Mouse (Mus musculus) lung, postnatal 0 days (tissue): ENCODE data around the gene Sergef. TPM values are rescaled to one million over a fixed set of nuclear protein-coding genes. Genes with fewer than 3 reads are reported as not detected.

Source experiments
- ATAC-seq: fragments of 200-750 bp; cut with Nextera tagmentation; 2 replicates; pipeline ENCODE4 v1.8.0; 2017; ENCODE audit warnings: moderate library complexity
- DNase-seq: peaks from one replicate; pipeline ENCODE4 v3.0.0-alpha.2; 2016; ENCODE audit warnings: low spot score
- H3K27ac ChIP-seq: fragments of 300-500 bp; sonication (generic); 2 replicates; pipeline ENCODE4 v1.5.1; 2014; ENCODE audit warnings: antibody characterized with exemption, mild to moderate bottlenecking, low read length, mixed read lengths
- H3K27me3 ChIP-seq: fragments of 300-500 bp; sonication (generic); replicated peaks from 2 replicates; pipeline ENCODE4 v1.6.1; 2014; ENCODE audit warnings: low read length, mixed read lengths; ENCODE audit not compliant: insufficient read depth
- H3K36me3 ChIP-seq: fragments of 300-500 bp; sonication (generic); 2 replicates; pipeline ENCODE4 v1.6.1; 2014; ENCODE audit warnings: low read length, mixed read lengths; ENCODE audit not compliant: insufficient read depth
- H3K4me1 ChIP-seq: fragments of 300-500 bp; sonication (generic); 2 replicates; pipeline ENCODE4 v1.6.1; 2014; ENCODE audit warnings: antibody characterized with exemption, low read depth, low read length, mixed read lengths; ENCODE audit not compliant: insufficient read depth
- H3K4me2 ChIP-seq: fragments of 300-500 bp; sonication (generic); replicated peaks from 2 replicates; pipeline ENCODE4 v1.6.1; 2014; ENCODE audit warnings: low read depth, mild to moderate bottlenecking, low read length, moderate library complexity, mixed read lengths
- H3K4me3 ChIP-seq: fragments of 300-500 bp; sonication (generic); 2 replicates; pipeline ENCODE4 v1.5.1; 2014; ENCODE audit warnings: low read depth, low read length
- H3K9ac ChIP-seq: fragments of 300-500 bp; sonication (generic); replicated peaks from 2 replicates; pipeline ENCODE4 v1.6.1; 2014; ENCODE audit warnings: low read depth, mild to moderate bottlenecking
- H3K9me3 ChIP-seq: fragments of 300-500 bp; sonication (generic); 2 replicates; pipeline ENCODE4 v1.6.1; 2016; ENCODE audit warnings: low read length, mixed read lengths
- CTCF ChIP-seq: IDR thresholded peaks from 2 replicates; pipeline ENCODE4 v1.5.1; 2016; ENCODE audit warnings: antibody characterized with exemption, mild to moderate bottlenecking
- EP300 ChIP-seq: IDR thresholded peaks from 2 replicates; pipeline ENCODE4 v1.6.1; 2016; ENCODE audit warnings: antibody characterized with exemption, mild to moderate bottlenecking, control low read depth
- WGBS: fragments of 180-500 bp; shearing (Covaris S2); extraction: QIAGEN DNeasy Blood & Tissue Kit; methylation state at CpG from one replicate; pipeline ENCODE4 v1.1.7; 2014; 5-methylcytosine and 5-hydroxymethylcytosine counted together
- polyA plus RNA-seq: library from polyadenylated mRNA; unstranded; fragments of >200 nt; fragmentation: Nextera tagmentation; extraction: Ambion mirVana; gene quantifications from 2 replicates; pipeline ENCODE4 v1.2.1, GENCODE M21; 2015

Gene Sergef
- polyA plus RNA-seq, 1 experiment from 2014 or later = 7.2 TPM

DNA sequence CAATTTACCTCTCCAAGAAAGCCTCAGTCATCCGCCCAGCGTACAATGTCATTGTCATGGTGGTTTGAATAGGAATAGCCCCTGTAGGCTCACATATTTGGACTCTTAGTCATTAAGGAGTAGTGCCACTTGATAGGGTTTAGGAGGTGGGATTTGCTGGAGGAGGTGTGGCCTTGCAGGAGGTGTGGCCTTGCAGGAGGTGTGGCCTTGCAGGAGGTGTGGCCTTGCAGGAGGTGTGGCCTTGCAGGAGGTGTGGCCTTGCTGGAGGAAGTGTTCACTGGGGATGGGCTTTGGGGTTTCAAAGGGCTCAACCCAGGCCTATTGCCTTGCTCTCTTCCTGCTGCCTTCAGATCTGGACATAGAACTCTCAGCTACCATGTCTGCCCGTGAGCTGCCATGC, 162.2 kb downstream of the Sergef start:
- Histone ChIP-seq H3K9me3 (no peaks in the 10 kb centered on the region), H3K27ac (no peak overlapping the region), H3K9ac (no peak overlapping the region), H3K27me3 (no peaks in the 10 kb centered on the region), H3K4me3 (no peak overlapping the region), H3K36me3 (no peaks in the 10 kb centered on the region), H3K4me2 (no peak overlapping the region), H3K4me1 (peaks cover 9% of the 10 kb centered on the region; the same call in 1 of the 2 replicates)
- TF ChIP-seq EP300 (no peak), CTCF (no peak)
- ATAC-seq (no peak), DNase-seq (no peak)
- 96% methylated on average over 3 of the region's 3 CpGs for WGBS

DNA sequence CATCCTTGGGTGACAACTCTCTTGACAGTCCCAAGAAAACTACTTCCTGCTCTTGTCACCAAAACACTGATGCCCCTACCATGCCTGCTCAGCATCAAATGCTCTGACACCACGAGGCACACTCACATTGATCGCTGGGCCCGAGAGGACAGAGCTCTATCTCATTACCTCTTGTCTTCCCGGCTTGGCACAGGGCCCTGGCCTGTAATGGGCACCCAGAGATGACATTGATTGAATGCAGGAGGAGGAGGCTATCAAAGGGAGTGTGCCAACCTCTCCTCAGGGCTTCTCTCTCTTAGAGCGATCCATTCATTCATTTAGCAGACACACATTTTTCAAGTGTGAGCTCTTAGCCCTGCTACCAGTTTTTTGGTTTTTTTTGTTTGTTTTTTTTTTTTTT, 164.1 kb downstream of the Sergef start:
- H3K4me1 ChIP-seq = no peaks in the 10 kb centered on the region
- no peak overlapping the region for H3K4me2 ChIP-seq
- WGBS = 83% methylated on average over 5 of the region's 5 CpGs
- H3K36me3 ChIP-seq = no peaks in the 10 kb centered on the region
- H3K27me3 ChIP-seq = no peaks in the 10 kb centered on the region
- TF ChIP-seq EP300 = no peak
- TF ChIP-seq CTCF = no peak
- ATAC-seq = no peak
- no peak overlapping the region for H3K4me3 ChIP-seq
- no peak overlapping the region for H3K9ac ChIP-seq
- DNase-seq = no peak
- H3K9me3 ChIP-seq = no peaks in the 10 kb centered on the region
- no peak overlapping the region for H3K27ac ChIP-seq

DNA sequence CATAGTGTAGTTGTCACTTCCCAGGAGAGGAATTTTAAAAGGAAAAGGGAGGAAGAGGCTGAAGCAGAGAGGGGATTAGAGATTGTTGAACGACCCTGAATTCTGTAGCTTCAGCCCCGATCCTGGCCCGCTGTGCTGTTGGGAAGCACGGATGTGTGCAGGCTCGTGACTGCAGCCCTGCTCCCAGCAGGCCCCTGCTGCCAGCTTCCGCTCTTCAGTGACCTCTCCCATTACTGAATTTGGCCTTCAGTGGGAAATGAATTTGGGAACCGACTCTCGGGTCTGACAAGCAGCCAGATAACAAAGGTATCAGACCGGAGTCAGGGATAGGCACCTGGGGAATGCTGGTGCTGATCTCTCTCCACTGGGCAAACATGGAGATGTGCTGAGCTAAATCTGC, 166.5 kb downstream of the Sergef start:
- Histone ChIP-seq H3K27ac (no peak overlapping the region), H3K4me2 (no peak overlapping the region), H3K27me3 (no peaks in the 10 kb centered on the region), H3K9ac (no peak overlapping the region), H3K9me3 (no peaks in the 10 kb centered on the region), H3K4me1 (no peaks in the 10 kb centered on the region), H3K4me3 (no peak overlapping the region), H3K36me3 (no peaks in the 10 kb centered on the region)
- TF ChIP-seq EP300 (no peak), CTCF (no peak)
- WGBS = 42% methylated on average over 9 of the region's 9 CpGs
- DNase-seq = no peak
- ATAC-seq = no peak

DNA sequence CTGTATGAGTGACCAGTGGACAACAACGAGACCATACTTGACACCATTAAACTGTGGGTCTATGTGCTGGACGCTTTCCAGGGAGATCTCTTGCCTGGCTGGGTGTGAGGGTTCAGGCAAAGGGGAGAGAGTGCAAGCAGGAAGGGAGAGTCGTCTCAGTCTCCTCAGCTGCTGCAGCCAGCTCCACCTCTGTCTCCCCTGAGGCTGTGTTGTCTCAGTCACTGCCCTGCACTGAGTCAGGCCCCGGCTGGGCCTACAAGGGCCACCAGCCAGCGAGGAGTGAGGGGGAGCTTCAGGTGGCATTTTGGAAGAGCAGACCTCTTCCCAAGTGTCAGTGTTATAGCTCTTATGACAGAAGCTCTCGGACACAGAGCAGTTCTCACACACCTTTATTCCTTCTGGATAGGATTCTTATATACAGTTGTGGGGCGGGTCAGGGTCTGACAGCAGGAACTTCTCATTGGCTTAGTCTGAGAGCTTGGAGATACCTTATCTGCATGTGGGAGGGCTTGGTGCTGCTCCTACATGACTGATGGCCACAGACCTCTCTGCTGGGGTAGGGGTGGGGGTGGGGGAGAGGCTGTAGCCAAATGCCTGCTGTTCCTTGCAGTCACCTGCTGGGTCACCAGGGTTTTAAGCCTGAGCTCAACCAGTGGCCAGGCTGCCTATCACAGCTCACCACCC, 168.4 kb downstream of the Sergef start:
- DNase-seq (no peak), ATAC-seq (no peak)
- Histone ChIP-seq H3K27ac (no peak overlapping the region), H3K27me3 (no peaks in the 10 kb centered on the region), H3K4me3 (no peak overlapping the region), H3K4me1 (no peaks in the 10 kb centered on the region), H3K9ac (no peak overlapping the region), H3K9me3 (no peaks in the 10 kb centered on the region), H3K36me3 (no peaks in the 10 kb centered on the region), H3K4me2 (no peak overlapping the region)
- TF ChIP-seq CTCF (no peak), EP300 (no peak)
- 54% methylated on average over 7 of the region's 7 CpGs for WGBS

DNA sequence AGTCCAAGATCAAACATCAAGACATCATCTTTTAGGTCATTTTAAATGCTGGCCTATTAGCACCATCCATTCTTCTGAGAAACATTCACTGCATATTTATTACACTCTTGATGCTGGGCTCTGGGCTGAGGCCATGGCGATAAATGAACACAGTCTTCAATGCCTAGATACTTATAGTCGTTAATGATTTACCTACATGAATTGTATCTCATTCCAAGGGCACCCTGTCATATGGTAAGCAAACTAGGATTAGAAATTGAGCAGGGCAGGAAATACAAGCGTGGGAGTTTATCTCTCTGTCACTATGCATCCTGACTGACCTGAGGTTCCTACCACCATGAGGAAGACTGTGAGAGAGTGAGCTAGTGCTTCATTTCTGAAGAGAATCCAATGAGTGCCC, 170.1 kb downstream of the Sergef start:
- H3K9ac ChIP-seq = no peak overlapping the region
- DNase-seq = no peak
- no peaks in the 10 kb centered on the region for H3K4me1 ChIP-seq
- no peaks in the 10 kb centered on the region for H3K36me3 ChIP-seq
- no peak overlapping the region for H3K4me2 ChIP-seq
- TF ChIP-seq CTCF = no peak
- TF ChIP-seq EP300 = no peak
- no peaks in the 10 kb centered on the region for H3K27me3 ChIP-seq
- H3K27ac ChIP-seq = no peak overlapping the region
- ATAC-seq = no peak
- WGBS = 54% methylated on average over 3 of the region's 3 CpGs
- H3K9me3 ChIP-seq = no peaks in the 10 kb centered on the region
- H3K4me3 ChIP-seq = no peak overlapping the region

DNA sequence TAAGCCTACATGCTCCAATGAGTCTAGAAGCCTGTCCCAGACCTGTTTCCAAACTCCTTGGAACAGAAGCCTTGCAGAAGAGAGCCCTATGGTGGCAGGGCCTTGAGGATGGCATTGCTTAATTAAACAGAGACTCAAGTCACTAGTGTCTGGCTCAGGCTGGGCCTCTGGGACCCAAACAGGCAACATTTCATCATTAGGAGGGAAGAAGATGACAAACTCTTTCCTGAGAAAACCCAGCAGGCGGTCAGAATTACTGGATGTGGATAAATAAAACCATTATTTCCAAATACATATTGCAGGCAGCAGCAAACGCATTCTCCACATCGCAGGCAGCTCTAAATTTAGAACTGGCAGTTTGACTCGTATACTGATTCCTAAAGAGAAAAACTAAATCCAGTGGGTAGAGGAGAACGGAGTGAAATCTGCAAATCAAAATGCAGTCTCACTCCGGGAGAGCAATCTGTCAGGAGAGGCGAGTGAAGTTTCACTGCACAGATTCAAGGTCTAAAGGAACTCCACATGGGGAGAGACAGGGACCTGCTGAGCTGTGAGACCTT, 173.1 kb downstream of the Sergef start:
- no peak overlapping the region for H3K9ac ChIP-seq
- DNase-seq = peak; percentile 69
- TF ChIP-seq CTCF = no peak
- TF ChIP-seq EP300 = no peak
- no peak overlapping the region for H3K27ac ChIP-seq
- no peaks in the 10 kb centered on the region; the same call in 1 of the 2 replicates for H3K4me1 ChIP-seq
- WGBS = 54% methylated on average over 7 of the region's 7 CpGs
- no peak overlapping the region for H3K4me3 ChIP-seq
- H3K9me3 ChIP-seq = no peaks in the 10 kb centered on the region
- no peaks in the 10 kb centered on the region for H3K36me3 ChIP-seq
- H3K4me2 ChIP-seq = no peak overlapping the region
- no peaks in the 10 kb centered on the region for H3K27me3 ChIP-seq
- peak; percentile 64 for ATAC-seq

DNA sequence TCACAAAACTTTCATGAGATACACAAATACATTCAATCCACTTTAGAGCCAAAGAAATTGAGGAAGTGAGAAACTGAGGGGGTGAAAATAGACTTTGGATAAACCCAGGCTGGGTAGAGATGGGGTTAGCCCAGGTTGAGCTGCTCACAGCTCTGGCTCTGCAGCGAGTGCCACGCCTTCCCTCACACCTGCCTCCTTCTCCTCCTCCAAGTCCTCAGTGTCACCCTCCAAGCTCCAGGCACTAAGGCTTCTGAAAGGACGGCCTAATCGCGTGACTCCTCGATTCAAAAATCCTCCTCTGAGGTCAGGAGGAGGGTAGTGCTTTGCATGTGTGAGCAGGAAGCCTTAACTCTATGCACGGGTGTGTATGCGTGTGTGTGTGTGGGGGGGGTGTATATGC, 176.5 kb downstream of the Sergef start:
- Histone ChIP-seq H3K4me3 (no peak overlapping the region), H3K9ac (no peak overlapping the region), H3K36me3 (no peaks in the 10 kb centered on the region), H3K4me1 (no peaks in the 10 kb centered on the region; the same call in 1 of the 2 replicates), H3K9me3 (no peaks in the 10 kb centered on the region), H3K27ac (no peak overlapping the region), H3K27me3 (no peaks in the 10 kb centered on the region), H3K4me2 (no peak overlapping the region)
- 63% methylated on average over 8 of the region's 8 CpGs for WGBS
- TF ChIP-seq EP300 (no peak), CTCF (no peak)
- no peak for DNase-seq
- no peak for ATAC-seq
